Mouse (Mus musculus): ENCODE data around the gene Loxl3. TPM values are rescaled to one million over a fixed set of nuclear protein-coding genes. Genes with fewer than 3 reads are reported as not detected.

The Loxl3 gene
- polyA plus RNA-seq, 1 experiment, result 0.63 TPM

Other genes with a start within 250 kb of the Loxl3 start
- not detected in 2 replicates for gene Sema4f, start 94.4 kb upstream of the Loxl3 start, polyA plus RNA-seq (2012; ENCODE audit: insufficient read depth, insufficient read length, missing spikeins)
- gene M1ap, start 87.3 kb upstream of the Loxl3 start, polyA plus RNA-seq (2012; ENCODE audit: insufficient read depth, insufficient read length, missing spikeins), result not detected in 2 replicates
- 1.3 and 1.5 TPM in 2 replicates for gene Dok1, start 702 bp upstream of the Loxl3 start, polyA plus RNA-seq (2012; ENCODE audit: insufficient read depth, insufficient read length, missing spikeins)
- 78.0 and 97.2 TPM in 2 replicates for gene Aup1, start 20.3 kb downstream of the Loxl3 start, polyA plus RNA-seq (2012; ENCODE audit: insufficient read depth, insufficient read length, missing spikeins)
- gene Htra2, start 21.1 kb downstream of the Loxl3 start, polyA plus RNA-seq (2012; ENCODE audit: insufficient read depth, insufficient read length, missing spikeins), result 42.8 and 48.9 TPM in 2 replicates
- gene Dqx1, start 23.7 kb downstream of the Loxl3 start, polyA plus RNA-seq (2012; ENCODE audit: insufficient read depth, insufficient read length, missing spikeins), result 0.79 TPM in 1 of 2 replicates, not detected in the other
- gene Tlx2, start 36.1 kb downstream of the Loxl3 start, polyA plus RNA-seq (2012; ENCODE audit: insufficient read depth, insufficient read length, missing spikeins), result not detected in 2 replicates
- gene Pcgf1, start 43.7 kb downstream of the Loxl3 start, polyA plus RNA-seq (2012; ENCODE audit: insufficient read depth, insufficient read length, missing spikeins), result 16.5 and 22.5 TPM in 2 replicates
- gene Lbx2, start 52.2 kb downstream of the Loxl3 start, polyA plus RNA-seq (2012; ENCODE audit: insufficient read depth, insufficient read length, missing spikeins), result not detected in 2 replicates
- gene Ccdc142, start 67.4 kb downstream of the Loxl3 start, polyA plus RNA-seq (2012; ENCODE audit: insufficient read depth, insufficient read length, missing spikeins), result not detected in 2 replicates
- gene Gm42688, start 67.4 kb downstream of the Loxl3 start, polyA plus RNA-seq (2012; ENCODE audit: insufficient read depth, insufficient read length, missing spikeins), result not detected in 2 replicates
- 172 and 202 TPM in 2 replicates for gene Mrpl53, start 74.9 kb downstream of the Loxl3 start, polyA plus RNA-seq (2012; ENCODE audit: insufficient read depth, insufficient read length, missing spikeins)
- 6.0 and 6.2 TPM in 2 replicates for gene Mogs, start 81.3 kb downstream of the Loxl3 start, polyA plus RNA-seq (2012; ENCODE audit: insufficient read depth, insufficient read length, missing spikeins)
- 62.1 and 70.3 TPM in 2 replicates for gene Wbp1, start 87.4 kb downstream of the Loxl3 start, polyA plus RNA-seq (2012; ENCODE audit: insufficient read depth, insufficient read length, missing spikeins)
- 8.7 and 13.1 TPM in 2 replicates for gene Ino80b, start 91.3 kb downstream of the Loxl3 start, polyA plus RNA-seq (2012; ENCODE audit: insufficient read depth, insufficient read length, missing spikeins)
- gene Rtkn, start 101.3 kb downstream of the Loxl3 start, polyA plus RNA-seq (2012; ENCODE audit: insufficient read depth, insufficient read length, missing spikeins), result 4.5 and 7.1 TPM in 2 replicates
- gene Wdr54, start 122.2 kb downstream of the Loxl3 start, polyA plus RNA-seq (2012; ENCODE audit: insufficient read depth, insufficient read length, missing spikeins), result not detected in 2 replicates
- not detected in 2 replicates for gene 1700003E16Rik, start 122.2 kb downstream of the Loxl3 start, polyA plus RNA-seq (2012; ENCODE audit: insufficient read depth, insufficient read length, missing spikeins)
- gene Dctn1, start 131.7 kb downstream of the Loxl3 start, polyA plus RNA-seq (2012; ENCODE audit: insufficient read depth, insufficient read length, missing spikeins), result 31.0 and 31.2 TPM in 2 replicates
- not detected in 2 replicates for gene Slc4a5, start 185.7 kb downstream of the Loxl3 start, polyA plus RNA-seq (2012; ENCODE audit: insufficient read depth, insufficient read length, missing spikeins)